Mouse (Mus musculus): ENCODE data around the gene Naif1. TPM values are rescaled to one million over a fixed set of nuclear protein-coding genes. Genes with fewer than 3 reads are reported as not detected.

Naif1 gene
- polyA plus RNA-seq, 1 experiment from 2014 or later = 6.4 TPM

- no peak for DNase-seq (ENCODE audit: low spot score)
- Histone ChIP-seq H3K9me3 (peaks cover 5% of the 10 kb centered on the region), H3K27me3 (ENCODE audit: insufficient read depth, poor library complexity, severe bottlenecking) (no peaks in the 10 kb centered on the region), H3K27ac (no peak overlapping the region), H3K4me3 (no peak overlapping the region), H3K4me1 (replicated peaks) (peaks cover 7% of the 10 kb centered on the region), H3K36me3 (no peaks in the 10 kb centered on the region)
- 84% methylated on average over 5 of the region's 5 CpGs for WGBS
Measured at GRCm38 (mm10) chr2:32500461-32500860, 50.2 kb downstream of the Naif1 start.

- Histone ChIP-seq H3K4me3 (no peak overlapping the region), H3K27me3 (ENCODE audit: insufficient read depth, poor library complexity, severe bottlenecking) (no peaks in the 10 kb centered on the region), H3K4me1 (replicated peaks) (peaks cover 9% of the 10 kb centered on the region), H3K9me3 (peaks cover 10% of the 10 kb centered on the region), H3K27ac (peak overlapping the region; percentile 50), H3K36me3 (no peaks in the 10 kb centered on the region)
- 72% methylated on average over 5 of the region's 5 CpGs for WGBS
- no peak for DNase-seq (ENCODE audit: low spot score)
Measured at GRCm38 (mm10) chr2:32501754-32502324, 51.6 kb downstream of the Naif1 start.

- no peaks in the 10 kb centered on the region for H3K36me3 ChIP-seq
- no peak overlapping the region for H3K4me3 ChIP-seq
- H3K9me3 ChIP-seq = peaks cover 10% of the 10 kb centered on the region
- 92% methylated on average over 12 of the region's 12 CpGs for WGBS
- DNase-seq (ENCODE audit: low spot score) = no peak
- peaks cover 19% of the 10 kb centered on the region for H3K4me1 ChIP-seq (replicated peaks)
- H3K27ac ChIP-seq = no peak overlapping the region
- no peaks in the 10 kb centered on the region for H3K27me3 ChIP-seq (ENCODE audit: insufficient read depth, poor library complexity, severe bottlenecking)
Measured at GRCm38 (mm10) chr2:32502843-32503242, 52.6 kb downstream of the Naif1 start.

GRCm38 (mm10) chr2:32503588-32503987 lies 53.3 kb downstream of the Naif1 start:
- H3K4me1 ChIP-seq (replicated peaks) = peaks cover 21% of the 10 kb centered on the region
- no peak overlapping the region for H3K27ac ChIP-seq
- H3K36me3 ChIP-seq = no peaks in the 10 kb centered on the region
- H3K4me3 ChIP-seq = no peak overlapping the region
- no peaks in the 10 kb centered on the region for H3K27me3 ChIP-seq (ENCODE audit: insufficient read depth, poor library complexity, severe bottlenecking)
- peaks cover 7% of the 10 kb centered on the region for H3K9me3 ChIP-seq
- 66% methylated on average over 3 of the region's 3 CpGs for WGBS
- DNase-seq (ENCODE audit: low spot score) = no peak

GRCm38 (mm10) chr2:32505536-32505935 lies 55.3 kb downstream of the Naif1 start:
- Histone ChIP-seq H3K4me3 (no peak overlapping the region), H3K27ac (no peak overlapping the region), H3K36me3 (no peaks in the 10 kb centered on the region), H3K27me3 (ENCODE audit: insufficient read depth, poor library complexity, severe bottlenecking) (no peaks in the 10 kb centered on the region), H3K4me1 (replicated peaks) (peaks cover 35% of the 10 kb centered on the region), H3K9me3 (peaks cover 5% of the 10 kb centered on the region)
- 99% methylated on average over 2 of the region's 2 CpGs for WGBS
- no peak for DNase-seq (ENCODE audit: low spot score)

Other genes starting within 250 kb of the Naif1 start
- 27.1 and 27.2 TPM in 2 replicates for gene Pomt1, start 213.9 kb upstream of the Naif1 start, polyA plus RNA-seq (2016; fragmentation: Nextera tagmentation; extraction: Ambion mirVana)
- 77.2 and 83.0 TPM in 2 replicates for gene Uck1, start 190.3 kb upstream of the Naif1 start, polyA plus RNA-seq (2016; fragmentation: Nextera tagmentation; extraction: Ambion mirVana)
- gene Golga2, start 163.1 kb upstream of the Naif1 start, polyA plus RNA-seq (2016; fragmentation: Nextera tagmentation; extraction: Ambion mirVana) = 20.2 and 22.6 TPM in 2 replicates
- 488 and 544 TPM in 2 replicates for gene Swi5, start 162.4 kb upstream of the Naif1 start, polyA plus RNA-seq (2016; fragmentation: Nextera tagmentation; extraction: Ambion mirVana)
- gene Ciz1, start 98.1 kb upstream of the Naif1 start, polyA plus RNA-seq (2016; fragmentation: Nextera tagmentation; extraction: Ambion mirVana) = 56.3 and 69.4 TPM in 2 replicates
- 12.3 and 17.0 TPM in 2 replicates for gene Dnm1, start 97.1 kb upstream of the Naif1 start, polyA plus RNA-seq (2016; fragmentation: Nextera tagmentation; extraction: Ambion mirVana)
- gene 1110008P14Rik, start 68.5 kb upstream of the Naif1 start, polyA plus RNA-seq (2016; fragmentation: Nextera tagmentation; extraction: Ambion mirVana) = 41.4 and 66.7 TPM in 2 replicates
- not detected in 2 replicates for gene Lcn2, start 62.2 kb upstream of the Naif1 start, polyA plus RNA-seq (2016; fragmentation: Nextera tagmentation; extraction: Ambion mirVana)
- gene Ptges2, start 54.6 kb upstream of the Naif1 start, polyA plus RNA-seq (2016; fragmentation: Nextera tagmentation; extraction: Ambion mirVana) = 26.3 and 32.3 TPM in 2 replicates
- 28.8 and 34.4 TPM in 2 replicates for gene Slc25a25, start 988 bp downstream of the Naif1 start, polyA plus RNA-seq (2016; fragmentation: Nextera tagmentation; extraction: Ambion mirVana)
- gene Fam102a, start 84.9 kb downstream of the Naif1 start, polyA plus RNA-seq (2016; fragmentation: Nextera tagmentation; extraction: Ambion mirVana) = 10.9 and 11.0 TPM in 2 replicates
- 116 and 131 TPM in 2 replicates for gene Dpm2, start 120.4 kb downstream of the Naif1 start, polyA plus RNA-seq (2016; fragmentation: Nextera tagmentation; extraction: Ambion mirVana)
- gene Pip5kl1, start 124.3 kb downstream of the Naif1 start, polyA plus RNA-seq (2016; fragmentation: Nextera tagmentation; extraction: Ambion mirVana) = 1.6 and 2.5 TPM in 2 replicates
- 0.11 and 0.39 TPM in 2 replicates for gene 9430097D07Rik, start 125.2 kb downstream of the Naif1 start, polyA plus RNA-seq (2016; fragmentation: Nextera tagmentation; extraction: Ambion mirVana)
- gene St6galnac4, start 136.6 kb downstream of the Naif1 start, polyA plus RNA-seq (2016; fragmentation: Nextera tagmentation; extraction: Ambion mirVana) = 19.8 and 21.0 TPM in 2 replicates
- gene St6galnac6, start 149.3 kb downstream of the Naif1 start, polyA plus RNA-seq (2016; fragmentation: Nextera tagmentation; extraction: Ambion mirVana) = 12.7 and 14.1 TPM in 2 replicates
- 26.9 and 37.6 TPM in 2 replicates for gene Ak1, start 171.3 kb downstream of the Naif1 start, polyA plus RNA-seq (2016; fragmentation: Nextera tagmentation; extraction: Ambion mirVana)
- gene Eng, start 196.1 kb downstream of the Naif1 start, polyA plus RNA-seq (2016; fragmentation: Nextera tagmentation; extraction: Ambion mirVana) = 28.8 and 35.8 TPM in 2 replicates

Data from hindbrain, embryonic 10.5 days (tissue).